Mouse (Mus musculus) limb, embryonic 12.5 days (tissue): ENCODE results near the gene Gm49361. TPM values are rescaled to one million over a fixed set of nuclear protein-coding genes. Genes with fewer than 3 reads are reported as not detected.

Experiments
- ATAC-seq: fragments of 200-750 bp; cut with Nextera tagmentation; 2 replicates; pipeline ENCODE4 v1.8.0; 2017; ENCODE audit warnings: low read depth, moderate TSS enrichment; ENCODE audit not compliant: insufficient number of reproducible peaks, insufficient read depth, low FRiP score, low TSS enrichment
- H3K27ac ChIP-seq: fragments of 300-500 bp; sonication (generic); 2 replicates; pipeline ENCODE4 v1.5.1; 2016; ENCODE audit warnings: mild to moderate bottlenecking, moderate library complexity
- H3K27me3 ChIP-seq: fragments of 300-500 bp; sonication (generic); 2 replicates; pipeline ENCODE4 v1.6.1; 2016; ENCODE audit warnings: mild to moderate bottlenecking, moderate library complexity
- H3K36me3 ChIP-seq: fragments of 300-500 bp; sonication (generic); 2 replicates; pipeline ENCODE4 v1.6.1; 2016; ENCODE audit warnings: mild to moderate bottlenecking, moderate library complexity
- H3K4me1 ChIP-seq: fragments of 300-500 bp; sonication (generic); replicated peaks from 2 replicates; pipeline ENCODE4 v1.6.1; 2016
- H3K4me2 ChIP-seq: fragments of 300-500 bp; sonication (generic); 2 replicates; pipeline ENCODE4 v1.6.1; 2016; ENCODE audit warnings: mild to moderate bottlenecking, moderate library complexity
- H3K4me3 ChIP-seq: fragments of 300-500 bp; sonication (generic); replicated peaks from 2 replicates; pipeline ENCODE4 v1.5.1; 2016; ENCODE audit warnings: mild to moderate bottlenecking
- H3K9ac ChIP-seq: fragments of 300-500 bp; sonication (generic); replicated peaks from 2 replicates; pipeline ENCODE4 v1.6.1; 2016; ENCODE audit warnings: mild to moderate bottlenecking, moderate library complexity
- H3K9me3 ChIP-seq: fragments of 300-500 bp; sonication (generic); 2 replicates; pipeline ENCODE4 v1.6.1; 2016; ENCODE audit warnings: mild to moderate bottlenecking, moderate library complexity
- WGBS: fragments of 180-500 bp; shearing (Covaris S2); methylation state at CpG from one replicate; pipeline ENCODE4 v1.1.7; 2016; 5-methylcytosine and 5-hydroxymethylcytosine counted together
- polyA plus RNA-seq: library from polyadenylated mRNA; unstranded; fragments of >200 nt; fragmentation: Nextera tagmentation; extraction: Ambion mirVana; gene quantifications from 2 replicates; pipeline ENCODE4 v1.2.1, GENCODE M21; 2016

Gm49361 gene
- not detected in 2 replicates for polyA plus RNA-seq

GRCm38 (mm10) chr14:57746001-57746771, at the start of gene Gm49361:
Gene Gm49361, minus strand, starts transcription at chr14:57746103.
- Histone ChIP-seq H3K36me3 (no peaks in the 10 kb centered on the region), H3K27ac (peak within 1 kb of the TSS; percentile 96), H3K27me3 (no peaks in the 10 kb centered on the region), H3K9me3 (no peaks in the 10 kb centered on the region), H3K4me1 (peaks cover 30% of the 10 kb centered on the region), H3K4me2 (peak within 1 kb of the TSS; percentile 62), H3K9ac (peak within 1 kb of the TSS; percentile 98), H3K4me3 (peak within 1 kb of the TSS; percentile 97)
- peak; percentile 88 for ATAC-seq
- WGBS = under 1% methylated on average over 67 of the region's 68 CpGs

GRCm38 (mm10) chr14:57791171-57791570, 45.3 kb upstream of the Gm49361 start:
- H3K4me3 ChIP-seq = no peak overlapping the region
- no peaks in the 10 kb centered on the region for H3K9me3 ChIP-seq
- no peaks in the 10 kb centered on the region for H3K27me3 ChIP-seq
- H3K4me2 ChIP-seq = no peak overlapping the region
- no peaks in the 10 kb centered on the region for H3K36me3 ChIP-seq
- H3K27ac ChIP-seq = no peak overlapping the region
- no peak for ATAC-seq
- 85% methylated on average over 4 of the region's 4 CpGs for WGBS
- H3K9ac ChIP-seq = no peak overlapping the region
- H3K4me1 ChIP-seq = no peaks in the 10 kb centered on the region

- Histone ChIP-seq H3K27ac (no peak overlapping the region), H3K9me3 (no peaks in the 10 kb centered on the region), H3K9ac (no peak overlapping the region), H3K36me3 (no peaks in the 10 kb centered on the region), H3K27me3 (no peaks in the 10 kb centered on the region), H3K4me2 (no peak overlapping the region), H3K4me3 (no peak overlapping the region), H3K4me1 (no peaks in the 10 kb centered on the region)
- WGBS = 85% methylated on average over 9 of the region's 9 CpGs
- ATAC-seq = no peak
Observed at GRCm38 (mm10) chr14:57789759-57790158, 43.9 kb upstream of the Gm49361 start.

- H3K4me2 ChIP-seq = no peak overlapping the region
- no peaks in the 10 kb centered on the region for H3K27me3 ChIP-seq
- no peak for ATAC-seq
- no peaks in the 10 kb centered on the region for H3K4me1 ChIP-seq
- H3K36me3 ChIP-seq = no peaks in the 10 kb centered on the region
- H3K9me3 ChIP-seq = no peaks in the 10 kb centered on the region
- no peak overlapping the region for H3K9ac ChIP-seq
- H3K4me3 ChIP-seq = no peak overlapping the region
- 65% methylated on average over 2 of the region's 2 CpGs for WGBS
- H3K27ac ChIP-seq = no peak overlapping the region
Observed at GRCm38 (mm10) chr14:57789311-57789710, 43.4 kb upstream of the Gm49361 start.

GRCm38 (mm10) chr14:57787406-57787805, 41.5 kb upstream of the Gm49361 start:
- H3K36me3 ChIP-seq = no peaks in the 10 kb centered on the region
- H3K9ac ChIP-seq = no peak overlapping the region
- H3K9me3 ChIP-seq = no peaks in the 10 kb centered on the region
- H3K27me3 ChIP-seq = no peaks in the 10 kb centered on the region
- no peak overlapping the region for H3K4me3 ChIP-seq
- WGBS = 62% methylated on average over 4 of the region's 4 CpGs
- no peak for ATAC-seq
- no peaks in the 10 kb centered on the region for H3K4me1 ChIP-seq
- no peak overlapping the region for H3K4me2 ChIP-seq
- H3K27ac ChIP-seq = no peak overlapping the region

- Histone ChIP-seq H3K27me3 (no peaks in the 10 kb centered on the region), H3K9me3 (no peaks in the 10 kb centered on the region), H3K4me2 (no peak overlapping the region), H3K27ac (no peak overlapping the region), H3K9ac (no peak overlapping the region), H3K36me3 (no peaks in the 10 kb centered on the region), H3K4me3 (no peak overlapping the region), H3K4me1 (no peaks in the 10 kb centered on the region)
- WGBS = 80% methylated on average over 6 of the region's 6 CpGs
- ATAC-seq = no peak
Observed at GRCm38 (mm10) chr14:57772157-57772815, 26.4 kb upstream of the Gm49361 start.

GRCm38 (mm10) chr14:57769102-57769501, 23.2 kb upstream of the Gm49361 start:
- H3K4me3 ChIP-seq = no peak overlapping the region
- ATAC-seq = no peak
- no peaks in the 10 kb centered on the region for H3K4me1 ChIP-seq
- H3K9ac ChIP-seq = no peak overlapping the region
- 90% methylated on average over 5 of the region's 5 CpGs for WGBS
- H3K4me2 ChIP-seq = no peak overlapping the region
- H3K27ac ChIP-seq = no peak overlapping the region
- no peaks in the 10 kb centered on the region for H3K9me3 ChIP-seq
- no peaks in the 10 kb centered on the region for H3K27me3 ChIP-seq
- no peaks in the 10 kb centered on the region for H3K36me3 ChIP-seq

GRCm38 (mm10) chr14:57760447-57761412, 14.8 kb upstream of the Gm49361 start:
- H3K36me3 ChIP-seq = no peaks in the 10 kb centered on the region
- no peaks in the 10 kb centered on the region for H3K27me3 ChIP-seq
- peaks cover 3% of the 10 kb centered on the region; the same call in 1 of the 2 replicates for H3K4me1 ChIP-seq
- no peak overlapping the region for H3K4me2 ChIP-seq
- ATAC-seq = no peak
- 75% methylated on average over 10 of the region's 10 CpGs for WGBS
- H3K9ac ChIP-seq = no peak overlapping the region
- H3K27ac ChIP-seq = no peak overlapping the region; the same call in 1 of the 2 replicates
- H3K9me3 ChIP-seq = no peaks in the 10 kb centered on the region
- H3K4me3 ChIP-seq = no peak overlapping the region

- ATAC-seq = no peak
- no peaks in the 10 kb centered on the region for H3K36me3 ChIP-seq
- no peaks in the 10 kb centered on the region for H3K27me3 ChIP-seq
- no peak within 1 kb of the TSS for H3K4me2 ChIP-seq
- no peak within 1 kb of the TSS for H3K27ac ChIP-seq
- H3K9ac ChIP-seq = no peak within 1 kb of the TSS
- H3K4me3 ChIP-seq = no peak within 1 kb of the TSS
- no peaks in the 10 kb centered on the region for H3K9me3 ChIP-seq
- WGBS = 71% methylated on average over 4 of the region's 4 CpGs
- H3K4me1 ChIP-seq = peaks cover 3% of the 10 kb centered on the region; the same call in 1 of the 2 replicates
Observed at GRCm38 (mm10) chr14:57758237-57758636, 12.3 kb upstream of the Gm49361 start, which contains the start of gene Lats2. Gene Lats2, minus strand, starts transcription at chr14:57758388.

- H3K27me3 ChIP-seq = no peaks in the 10 kb centered on the region
- no peak overlapping the region for H3K4me3 ChIP-seq
- WGBS = 75% methylated on average over 4 of the region's 4 CpGs
- no peak overlapping the region for H3K4me2 ChIP-seq
- no peak overlapping the region for H3K9ac ChIP-seq
- no peak overlapping the region for H3K27ac ChIP-seq
- no peaks in the 10 kb centered on the region for H3K9me3 ChIP-seq
- H3K4me1 ChIP-seq = peaks cover 3% of the 10 kb centered on the region; the same call in 1 of the 2 replicates
- H3K36me3 ChIP-seq = no peaks in the 10 kb centered on the region
- no peak for ATAC-seq
Observed at GRCm38 (mm10) chr14:57756094-57756493, 10.2 kb upstream of the Gm49361 start.

GRCm38 (mm10) chr14:57755661-57756060, 9.8 kb upstream of the Gm49361 start:
- no peaks in the 10 kb centered on the region for H3K9me3 ChIP-seq
- H3K4me3 ChIP-seq = no peak overlapping the region
- H3K27me3 ChIP-seq = no peaks in the 10 kb centered on the region
- H3K36me3 ChIP-seq = no peaks in the 10 kb centered on the region
- WGBS = 92% methylated on average over 2 of the region's 2 CpGs
- no peak overlapping the region for H3K4me2 ChIP-seq
- H3K27ac ChIP-seq = no peak overlapping the region
- H3K4me1 ChIP-seq = peaks cover 3% of the 10 kb centered on the region; the same call in 1 of the 2 replicates
- ATAC-seq = no peak
- H3K9ac ChIP-seq = no peak overlapping the region
